Mouse (Mus musculus) forebrain, embryonic 14.5 days (tissue): ENCODE measurements at regions not wholly inside any gene's neighbourhood (a gene's known extent, or its start where the extent isn't known, plus 50 kb on each side); places are given as distances from the start of the nearest gene placed in this dataset.
A peak's percentile ranks its signal among the peaks of the same experiment; 100 is the strongest.

Experiments
- ATAC-seq: fragments of 200-750 bp; cut with Nextera tagmentation; 2 replicates; pipeline ENCODE4 v1.8.0; 2017; ENCODE audit warnings: mild to moderate bottlenecking, moderate library complexity
- DNase-seq: peaks from one replicate; pipeline ENCODE4 v3.0.0-alpha.2; 2015; ENCODE audit warnings: low spot score
- H3K27ac ChIP-seq: fragments of 300-500 bp; sonication (generic); 2 replicates; pipeline ENCODE4 v1.5.1; 2014; ENCODE audit warnings: low read depth, mild to moderate bottlenecking, control low read depth, low read length, moderate library complexity
- H3K27me3 ChIP-seq: fragments of 300-500 bp; sonication (generic); replicated peaks from 2 replicates; pipeline ENCODE4 v1.6.1; 2014; ENCODE audit warnings: low read length, control low read depth, mixed read lengths; ENCODE audit not compliant: control insufficient read depth, insufficient read depth
- H3K36me3 ChIP-seq: fragments of 300-500 bp; sonication (generic); 2 replicates; pipeline ENCODE4 v1.6.1; 2014; ENCODE audit warnings: low read length, control low read depth; ENCODE audit not compliant: control insufficient read depth, insufficient read depth
- H3K4me1 ChIP-seq: fragments of 300-500 bp; sonication (generic); 2 replicates; pipeline ENCODE4 v1.6.1; 2014; ENCODE audit warnings: antibody characterized with exemption, low read length, control low read depth; ENCODE audit not compliant: control insufficient read depth, insufficient read depth
- H3K4me2 ChIP-seq: fragments of 300-500 bp; sonication (generic); 2 replicates; pipeline ENCODE4 v1.6.1; 2014; ENCODE audit warnings: mild to moderate bottlenecking, control low read depth, low read length
- H3K4me3 ChIP-seq: fragments of 300-500 bp; sonication (generic); 2 replicates; pipeline ENCODE4 v1.5.1; 2014; ENCODE audit warnings: low read depth, low read length, control low read depth
- H3K9ac ChIP-seq: fragments of 300-500 bp; sonication (generic); 2 replicates; pipeline ENCODE4 v1.6.1; 2014; ENCODE audit warnings: mild to moderate bottlenecking, low read length, control low read depth, moderate library complexity
- H3K9me3 ChIP-seq: fragments of 300-500 bp; sonication (generic); replicated peaks from 2 replicates; pipeline ENCODE4 v1.6.1; 2016; ENCODE audit warnings: low read length, control low read depth, mixed read lengths; ENCODE audit not compliant: control insufficient read depth
- WGBS: fragments of 180-500 bp; shearing (Covaris S2); extraction: QIAGEN DNeasy Blood & Tissue Kit; methylation state at CpG from one replicate; pipeline ENCODE4 v1.1.7; 2014; 5-methylcytosine and 5-hydroxymethylcytosine counted together

DNA sequence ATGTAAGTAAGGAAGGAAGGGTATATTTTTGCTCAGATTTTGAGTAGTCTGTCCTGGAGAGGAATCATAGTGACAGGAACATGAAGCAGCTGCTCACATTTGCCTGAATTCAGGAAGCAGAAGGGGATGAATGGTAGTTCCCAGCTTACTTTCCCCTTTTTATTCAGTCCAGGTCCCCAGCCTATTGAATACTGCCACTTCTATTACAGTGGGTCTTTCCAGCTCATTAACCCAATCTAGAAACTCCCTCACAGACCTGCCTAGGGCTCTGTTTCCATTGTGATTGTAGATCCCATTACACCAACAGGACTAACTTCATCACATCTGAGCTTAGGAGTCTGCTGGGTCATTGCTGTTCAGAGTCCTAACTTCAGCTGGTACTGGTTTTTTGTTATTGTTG, 872.3 kb downstream of the Cntnap5b start:
- H3K27me3 ChIP-seq: no peaks in the 10 kb centered on the region
- ATAC-seq (peak; percentile 55; the same call in 1 of the 2 replicates), DNase-seq (peak; percentile 31)

GRCm38 (mm10) chr1:100660822-100661221, 888.3 kb downstream of the Cntnap5b start:
- H3K27me3 ChIP-seq: no peaks in the 10 kb centered on the region
- ATAC-seq (no peak), DNase-seq (no peak)
- WGBS: 81% methylated on average over 3 of the region's 3 CpGs
- H3K9ac ChIP-seq: no peak overlapping the region
- H3K36me3 ChIP-seq: no peaks in the 10 kb centered on the region
- no peak overlapping the region for H3K4me2 ChIP-seq
- no peaks in the 10 kb centered on the region for H3K4me1 ChIP-seq
- no peak overlapping the region for H3K27ac ChIP-seq
- H3K4me3 ChIP-seq: no peak overlapping the region
- H3K9me3 ChIP-seq: no peaks in the 10 kb centered on the region

More for the DNA sequence above, 872.3 kb downstream of the Cntnap5b start:
- no peaks in the 10 kb centered on the region for H3K36me3 ChIP-seq
- H3K4me1 ChIP-seq: no peaks in the 10 kb centered on the region
- no peak overlapping the region for H3K4me3 ChIP-seq
- no peaks in the 10 kb centered on the region for H3K9me3 ChIP-seq
- no peak overlapping the region for H3K9ac ChIP-seq
- no peak overlapping the region for H3K27ac ChIP-seq
- H3K4me2 ChIP-seq: no peak overlapping the region

DNA sequence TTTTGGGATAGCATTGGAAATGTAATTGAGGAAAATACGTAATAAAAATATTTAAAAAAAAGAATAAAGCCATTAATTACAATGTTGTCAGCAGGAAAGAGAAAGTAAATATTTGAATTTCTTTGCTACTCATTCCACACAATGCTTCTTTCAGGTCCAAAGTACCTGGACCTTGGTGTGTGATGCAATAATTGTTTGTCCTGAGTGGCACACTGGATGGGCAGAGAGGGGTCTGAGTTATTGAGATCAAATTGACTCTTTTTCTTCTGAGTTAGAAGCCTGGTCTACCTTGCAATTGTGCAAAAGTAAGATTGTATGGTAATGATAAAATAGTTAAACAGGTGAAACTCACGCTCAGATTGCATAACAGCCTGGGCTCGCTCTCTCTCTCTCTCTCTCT, 934.3 kb downstream of the Cntnap5b start:
- no peak overlapping the region for H3K27ac ChIP-seq
- no peak overlapping the region for H3K4me3 ChIP-seq
- H3K4me2 ChIP-seq: no peak overlapping the region
- DNase-seq (no peak), ATAC-seq (no peak)
- H3K9ac ChIP-seq: no peak overlapping the region
- H3K9me3 ChIP-seq: no peaks in the 10 kb centered on the region
- H3K36me3 ChIP-seq: no peaks in the 10 kb centered on the region
- H3K4me1 ChIP-seq: no peaks in the 10 kb centered on the region
- WGBS: 88% methylated on average over 3 of the region's 3 CpGs
- no peaks in the 10 kb centered on the region for H3K27me3 ChIP-seq
